Mouse (Mus musculus): ENCODE results near the gene Pyroxd2.

The Pyroxd2 gene

GRCm38 (mm10) chr19:42745869-42746224, 6.7 kb downstream of the Pyroxd2 start:
- no peak for DNase-seq (ENCODE audit: low read depth, low spot score)

- DNase-seq (ENCODE audit: low read depth, low spot score): no peak
These were observed 7.3 kb downstream of the Pyroxd2 start for GRCm38 (mm10) chr19:42745084-42745868.

GRCm38 (mm10) chr19:42744162-42744586, 8.4 kb downstream of the Pyroxd2 start:
- DNase-seq (ENCODE audit: low read depth, low spot score): peak; percentile 35

GRCm38 (mm10) chr19:42743261-42743660, 9.3 kb downstream of the Pyroxd2 start:
- DNase-seq (ENCODE audit: low read depth, low spot score): no peak

GRCm38 (mm10) chr19:42741884-42742283, 10.7 kb downstream of the Pyroxd2 start:
- no peak for DNase-seq (ENCODE audit: low read depth, low spot score)

- DNase-seq (ENCODE audit: low read depth, low spot score): no peak
These were observed 12.2 kb downstream of the Pyroxd2 start for GRCm38 (mm10) chr19:42740163-42740899.

- no peak for DNase-seq (ENCODE audit: low read depth, low spot score)
These were observed 12.8 kb downstream of the Pyroxd2 start for GRCm38 (mm10) chr19:42739734-42740133.

GRCm38 (mm10) chr19:42737753-42738152, 14.8 kb downstream of the Pyroxd2 start:
- DNase-seq (ENCODE audit: low read depth, low spot score): peak; percentile 20

GRCm38 (mm10) chr19:42734982-42735381, 17.6 kb downstream of the Pyroxd2 start:
- DNase-seq (ENCODE audit: low read depth, low spot score): no peak

GRCm38 (mm10) chr19:42727424-42727823, 25.2 kb downstream of the Pyroxd2 start:
- DNase-seq (ENCODE audit: low read depth, low spot score): no peak

- DNase-seq (ENCODE audit: low read depth, low spot score): no peak
These were observed 25.8 kb downstream of the Pyroxd2 start for GRCm38 (mm10) chr19:42726766-42727165.

- DNase-seq (ENCODE audit: low read depth, low spot score): no peak
These were observed 26.6 kb downstream of the Pyroxd2 start for GRCm38 (mm10) chr19:42725973-42726350.

GRCm38 (mm10) chr19:42725056-42725972, 27.3 kb downstream of the Pyroxd2 start:
- DNase-seq (ENCODE audit: low read depth, low spot score): no peak

GRCm38 (mm10) chr19:42723302-42723701, 29.3 kb downstream of the Pyroxd2 start:
- DNase-seq (ENCODE audit: low read depth, low spot score): no peak

GRCm38 (mm10) chr19:42722500-42722899, 30.1 kb downstream of the Pyroxd2 start:
- DNase-seq (ENCODE audit: low read depth, low spot score): no peak

- no peak for DNase-seq (ENCODE audit: low read depth, low spot score)
These were observed 34.5 kb downstream of the Pyroxd2 start for GRCm38 (mm10) chr19:42718101-42718500.

- no peak for DNase-seq (ENCODE audit: low read depth, low spot score)
These were observed 34.9 kb downstream of the Pyroxd2 start for GRCm38 (mm10) chr19:42717668-42718067.

- no peak for DNase-seq (ENCODE audit: low read depth, low spot score)
These were observed 36.1 kb downstream of the Pyroxd2 start for GRCm38 (mm10) chr19:42716507-42716906.

GRCm38 (mm10) chr19:42713770-42714169, 38.8 kb downstream of the Pyroxd2 start:
- DNase-seq (ENCODE audit: low read depth, low spot score): no peak

- no peak for DNase-seq (ENCODE audit: low read depth, low spot score)
These were observed 53.1 kb downstream of the Pyroxd2 start for GRCm38 (mm10) chr19:42699426-42699825.

GRCm38 (mm10) chr19:42698576-42698975, 54.0 kb downstream of the Pyroxd2 start:
- DNase-seq (ENCODE audit: low read depth, low spot score): no peak

GRCm38 (mm10) chr19:42697336-42697735, 55.2 kb downstream of the Pyroxd2 start:
- no peak for DNase-seq (ENCODE audit: low read depth, low spot score)
